Mouse (Mus musculus) monocyte, adult 5-6 weeks (primary cell): ENCODE measurements around the gene Tekt3. TPM values are rescaled to one million over a fixed set of nuclear protein-coding genes. Genes with fewer than 3 reads are reported as not detected.

ENCODE experiments used
- ATAC-seq: fragments of 153-309, 156-312 bp; replicated peaks from 2 replicates; pipeline ENCODE4 v1.8.0; 2017; ENCODE audit warnings: mild to moderate bottlenecking; ENCODE audit not compliant: low TSS enrichment, insufficient number of reproducible peaks, severe bottlenecking, poor library complexity, low FRiP score
- total RNA-seq: library from RNA; stranded (forward); fragments of 200-1000, 200-491, 200-594 nt; gene quantifications from 3 replicates; pipeline ENCODE4 v1.2.3, GENCODE M21; 2017

Tekt3 gene
- total RNA-seq = not detected in 3 replicates

- ATAC-seq = no peak
Observed at GRCm38 (mm10) chr11:63061446-63061845, at the start of gene Tekt3. Gene Tekt3 (plus strand): TSS chr11:63061654.

DNA sequence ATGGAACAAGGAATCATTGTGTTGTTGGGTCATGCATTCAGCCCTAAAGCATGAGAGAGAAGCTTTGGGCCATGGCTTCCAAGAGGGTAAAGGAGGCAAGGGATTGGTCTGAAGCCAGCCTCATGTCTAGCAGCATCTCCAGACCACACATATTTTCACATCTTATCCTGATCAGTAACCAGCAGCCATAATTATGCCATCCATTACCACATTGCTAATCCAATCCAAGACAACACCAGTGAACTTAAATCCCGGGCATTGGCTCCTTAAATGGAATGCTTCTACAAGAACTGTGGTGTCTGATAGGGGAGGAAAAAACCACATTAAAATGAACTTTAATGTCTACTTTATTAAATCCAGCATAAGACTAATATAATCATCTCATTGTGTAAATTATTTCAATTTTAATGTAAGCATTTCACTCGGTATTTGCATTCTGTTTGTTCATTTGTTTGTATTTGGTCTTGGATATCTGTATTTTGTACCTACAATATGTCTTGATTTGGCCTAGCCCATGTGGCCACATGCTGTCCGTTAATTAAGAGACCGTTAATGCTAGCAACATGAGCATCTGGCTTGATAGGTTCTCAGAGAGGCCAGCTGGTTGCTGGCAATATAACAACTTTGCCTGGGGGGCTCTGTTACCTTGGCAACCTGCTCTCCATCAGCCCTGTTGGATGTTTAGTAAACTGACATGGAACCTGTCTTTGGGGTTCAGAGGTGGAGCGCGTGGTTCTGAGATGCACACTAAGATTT, 43.9 kb upstream of the Tekt3 start:
- no peak for ATAC-seq

DNA sequence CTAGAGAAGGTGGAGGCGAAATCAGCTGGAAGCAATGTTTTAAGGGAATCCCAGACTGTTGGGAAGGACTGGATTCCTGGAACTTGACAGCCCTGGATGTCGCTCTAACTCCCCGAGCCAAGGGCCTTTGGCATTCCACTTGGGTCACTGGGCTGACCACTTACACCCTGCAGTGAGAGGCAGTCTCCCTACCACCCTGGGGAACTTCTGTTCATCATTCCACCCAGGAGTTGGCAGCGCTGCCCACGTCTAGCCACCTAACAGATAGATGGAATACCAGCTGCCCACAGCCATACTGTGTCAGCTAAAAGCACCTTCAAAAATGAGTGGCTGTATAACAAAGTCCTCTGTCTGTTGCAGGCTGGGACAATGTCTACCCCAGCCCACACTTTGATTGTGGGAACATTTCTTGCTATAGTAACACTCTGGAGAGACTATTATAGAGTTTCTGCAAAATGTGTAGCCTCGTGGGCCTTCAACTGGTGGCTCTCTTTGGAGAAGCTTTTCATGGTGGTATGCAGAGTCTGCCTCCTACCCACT, 43.3 kb upstream of the Tekt3 start:
- ATAC-seq = no peak

GRCm38 (mm10) chr11:63020633-63021032, 40.8 kb upstream of the Tekt3 start:
- ATAC-seq = peak; percentile 81

GRCm38 (mm10) chr11:63021141-63021806, 40.2 kb upstream of the Tekt3 start:
- no peak for ATAC-seq

DNA sequence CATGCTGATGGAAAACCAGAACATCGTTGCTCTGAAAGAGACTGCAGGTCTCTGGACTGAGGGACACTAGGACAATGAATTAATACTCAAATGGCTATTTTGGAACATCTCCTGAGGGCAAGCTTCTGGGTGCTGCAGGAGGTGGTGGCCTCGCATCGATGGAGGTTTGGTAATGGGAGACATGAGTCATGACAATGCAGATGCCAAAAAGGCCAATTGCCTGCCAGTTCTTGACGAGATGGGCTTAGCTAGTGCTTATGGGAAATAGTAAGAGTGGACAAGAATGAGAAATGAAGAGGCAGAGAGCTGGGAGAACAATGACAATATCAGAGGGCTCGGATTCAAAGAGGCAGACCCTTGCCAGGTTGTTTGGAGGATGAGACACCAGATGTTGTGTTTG, 38.0 kb upstream of the Tekt3 start:
- ATAC-seq = no peak

GRCm38 (mm10) chr11:63024136-63024535, 37.3 kb upstream of the Tekt3 start:
- ATAC-seq = no peak

DNA sequence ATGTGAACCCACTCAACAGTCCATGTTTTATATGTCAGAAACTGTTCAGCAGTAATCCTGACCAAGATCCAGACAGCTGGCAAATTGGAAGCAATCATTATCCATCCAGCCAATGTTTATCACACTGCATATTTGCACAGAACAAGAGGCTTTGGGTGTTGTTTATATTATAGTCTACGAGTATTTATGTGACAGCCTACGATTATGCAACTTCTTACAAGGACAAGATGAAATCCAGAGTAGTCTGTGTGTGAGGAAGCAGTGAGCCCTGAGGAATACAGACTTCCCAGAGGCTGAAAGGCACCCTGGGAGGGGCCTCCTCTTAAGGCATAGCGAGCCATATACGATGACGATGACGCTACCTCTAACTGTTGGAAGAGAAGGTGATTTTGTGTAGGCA, 36.0 kb upstream of the Tekt3 start:
- ATAC-seq = no peak

- no peak for ATAC-seq
Observed at GRCm38 (mm10) chr11:63026651-63027141, 34.8 kb upstream of the Tekt3 start.

DNA sequence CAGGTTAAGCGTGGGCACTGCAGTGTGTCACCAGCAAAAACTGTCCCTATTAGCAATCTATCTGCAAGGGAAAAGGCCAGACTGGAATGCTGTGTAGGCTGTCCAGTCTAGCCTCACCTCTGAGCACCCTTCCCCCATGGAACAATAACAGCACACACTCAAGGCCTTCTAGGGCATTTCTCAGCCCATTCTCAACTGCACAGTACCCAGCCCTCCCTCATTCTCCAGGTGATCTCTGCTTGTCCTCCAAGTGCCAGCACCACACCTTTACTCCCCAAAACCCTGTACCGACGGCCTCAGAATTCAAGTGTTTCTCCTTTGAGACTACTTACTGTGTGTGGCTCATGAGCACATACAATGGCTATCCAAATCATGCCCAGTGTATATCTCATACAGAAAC, 33.3 kb upstream of the Tekt3 start:
- no peak for ATAC-seq

- ATAC-seq = no peak
Observed at GRCm38 (mm10) chr11:63029148-63029714, 32.2 kb upstream of the Tekt3 start.

DNA sequence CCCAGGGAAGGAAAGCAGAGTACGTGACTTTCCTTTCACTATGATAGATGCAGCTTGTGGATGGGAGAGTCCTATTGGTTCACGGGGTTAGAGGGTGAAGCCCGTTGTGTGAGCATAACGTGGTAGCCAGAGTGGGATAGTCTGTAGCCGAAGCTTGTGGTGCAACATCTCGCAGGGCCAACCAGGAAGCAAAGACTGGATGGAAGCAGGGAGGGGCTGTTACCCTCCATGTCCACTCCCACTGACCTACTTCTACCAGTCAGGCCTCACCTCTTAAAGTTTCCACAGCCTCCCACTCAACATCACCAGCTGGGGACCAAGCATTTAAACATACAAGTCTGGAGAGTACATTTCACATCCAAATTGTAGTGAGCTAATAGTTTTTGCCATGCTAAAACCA, 31.7 kb upstream of the Tekt3 start:
- no peak for ATAC-seq

- ATAC-seq = no peak
Observed at GRCm38 (mm10) chr11:63035420-63036211, 25.8 kb upstream of the Tekt3 start.

- ATAC-seq = no peak
Observed at GRCm38 (mm10) chr11:63040002-63040661, 21.3 kb upstream of the Tekt3 start.

DNA sequence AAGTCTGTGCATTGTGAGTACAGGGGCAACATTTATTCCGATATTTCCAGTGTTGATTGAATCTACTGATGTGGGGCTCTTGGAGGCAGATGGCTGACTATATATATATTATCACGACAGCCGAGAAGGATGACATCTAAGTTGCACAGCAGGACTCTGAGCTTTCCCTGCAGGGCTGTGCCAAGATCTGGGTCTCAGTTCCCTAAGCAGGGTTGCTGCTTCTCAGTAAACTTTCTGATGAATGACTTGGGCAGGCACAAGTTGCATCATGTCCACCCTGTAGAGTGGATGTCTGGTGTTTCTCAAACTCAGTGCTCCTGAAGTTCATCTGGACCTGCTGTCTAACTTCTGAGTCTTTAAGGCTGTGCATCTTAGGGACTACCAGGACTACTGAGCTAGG, 15.7 kb upstream of the Tekt3 start:
- ATAC-seq = peak; percentile 52; the same call in 1 of the 2 replicates

GRCm38 (mm10) chr11:63046380-63046779, 15.1 kb upstream of the Tekt3 start:
- ATAC-seq = peak; percentile 88

GRCm38 (mm10) chr11:63050362-63050932, 11.0 kb upstream of the Tekt3 start:
- ATAC-seq = no peak

DNA sequence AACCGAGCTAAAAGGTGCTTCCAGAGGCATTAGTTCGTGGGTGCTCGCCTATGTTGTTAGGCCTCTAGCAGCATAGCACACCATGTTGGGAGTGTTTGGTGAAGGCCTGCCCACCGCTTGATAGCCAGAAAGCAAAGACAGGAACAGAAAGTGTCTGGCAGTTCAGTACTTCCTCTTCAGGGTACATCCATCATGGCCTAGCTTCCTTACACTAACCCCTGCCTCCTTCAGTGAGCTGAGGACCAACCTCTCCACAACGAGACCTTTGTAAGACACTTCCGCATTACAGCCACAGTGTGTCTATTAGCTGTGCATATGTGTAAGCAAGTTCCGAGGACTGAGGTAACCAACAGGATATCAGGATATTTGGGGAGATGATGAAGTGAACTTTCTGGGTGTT, 10.4 kb upstream of the Tekt3 start:
- ATAC-seq = peak; percentile 91
